Mouse (Mus musculus): Measurements from ENCODE around the gene Gm10644.
A peak's percentile ranks its signal among the peaks of the same experiment; 100 is the strongest.
"Not testable (repeated sequence)": the region's sequence is repeated elsewhere in the genome, so short reads cannot be mapped to it uniquely, and the experiment has no call there.

The Gm10644 gene

DNA sequence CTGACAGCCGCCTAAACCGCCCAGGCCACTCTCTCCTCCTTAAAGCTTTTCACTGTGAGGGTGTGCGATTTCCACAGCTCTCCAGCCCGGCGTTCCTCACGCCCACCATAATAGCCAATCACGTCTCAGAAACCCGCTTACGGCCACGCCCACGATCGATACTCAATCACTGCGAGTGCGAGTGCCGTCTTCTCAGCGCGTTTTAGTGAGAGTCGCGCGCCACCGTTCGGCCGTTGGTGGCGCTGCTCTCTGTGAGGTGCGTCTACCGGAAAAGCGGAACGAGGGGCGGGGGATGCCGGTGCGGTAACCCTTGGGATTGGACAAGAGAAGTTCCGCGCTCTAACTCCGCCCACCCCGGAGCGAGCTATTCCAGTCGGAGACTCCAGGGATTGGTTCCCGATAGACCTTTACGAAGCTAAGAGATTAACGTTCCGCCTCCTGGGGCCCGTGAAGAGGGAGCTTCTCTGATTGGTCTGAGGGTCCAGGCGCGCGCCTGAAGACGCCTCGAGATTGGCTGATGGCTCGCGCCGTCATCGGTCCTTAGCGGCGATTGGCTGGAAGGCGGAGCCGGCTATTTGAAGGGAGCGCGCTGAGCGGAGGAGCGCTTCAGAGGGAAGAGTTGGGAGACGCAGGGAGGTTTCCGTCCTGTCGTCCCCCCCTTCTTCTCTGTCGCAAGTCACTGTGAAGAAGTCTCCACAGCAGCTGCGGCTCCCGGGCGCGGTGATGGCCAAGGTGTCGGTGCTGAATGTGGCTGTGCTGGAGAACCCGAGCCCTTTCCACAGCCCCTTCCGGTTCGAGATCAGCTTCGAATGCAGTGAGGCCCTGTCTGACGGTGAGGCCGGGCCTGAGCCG lies at the start of gene Gm10644, which contains the start of gene Asf1b:
TSS of gene Gm10644 (minus strand) at position 100 of the 852 bp plus-strand sequence.
TSS of gene Asf1b (plus strand) at position 402 of the 852 bp plus-strand sequence.
- DNase-seq (ENCODE audit: low spot score), result peak; percentile 99

GRCm38 (mm10) chr8:84004533-84005201 lies 49.7 kb upstream of the Gm10644 start:
- DNase-seq (ENCODE audit: low spot score), result peak; percentile 87

DNA sequence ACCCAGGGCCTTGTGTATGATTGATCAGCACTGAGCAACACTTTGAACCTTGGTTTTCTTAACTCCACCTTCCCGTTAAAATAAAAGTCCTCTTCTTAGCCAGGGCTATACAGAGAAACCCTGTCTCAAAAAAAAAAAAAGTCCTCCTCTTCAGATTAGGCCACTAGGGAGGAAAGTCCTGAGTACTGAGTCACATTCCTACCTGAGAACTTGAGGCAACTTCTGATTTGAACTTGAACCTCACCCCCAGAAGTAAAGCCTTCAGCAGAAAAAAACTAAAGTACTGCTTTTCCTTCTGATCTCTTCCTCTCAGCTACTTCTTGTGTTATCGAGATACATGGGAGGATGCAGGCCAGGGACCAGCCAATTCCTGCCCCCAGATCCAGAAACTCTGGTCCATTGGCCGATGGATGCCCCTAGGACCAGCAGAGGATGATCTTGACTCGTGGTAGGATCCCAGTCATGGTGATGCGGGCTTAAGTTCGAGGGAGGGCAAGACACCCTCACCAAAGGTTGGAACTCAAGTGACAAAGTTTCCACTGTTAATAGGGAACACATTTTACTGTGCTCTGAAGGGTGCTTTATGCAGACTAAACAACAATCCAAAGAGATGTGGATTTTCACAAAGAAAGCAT lies 48.7 kb upstream of the Gm10644 start:
- DNase-seq (ENCODE audit: low spot score), result no peak

DNA sequence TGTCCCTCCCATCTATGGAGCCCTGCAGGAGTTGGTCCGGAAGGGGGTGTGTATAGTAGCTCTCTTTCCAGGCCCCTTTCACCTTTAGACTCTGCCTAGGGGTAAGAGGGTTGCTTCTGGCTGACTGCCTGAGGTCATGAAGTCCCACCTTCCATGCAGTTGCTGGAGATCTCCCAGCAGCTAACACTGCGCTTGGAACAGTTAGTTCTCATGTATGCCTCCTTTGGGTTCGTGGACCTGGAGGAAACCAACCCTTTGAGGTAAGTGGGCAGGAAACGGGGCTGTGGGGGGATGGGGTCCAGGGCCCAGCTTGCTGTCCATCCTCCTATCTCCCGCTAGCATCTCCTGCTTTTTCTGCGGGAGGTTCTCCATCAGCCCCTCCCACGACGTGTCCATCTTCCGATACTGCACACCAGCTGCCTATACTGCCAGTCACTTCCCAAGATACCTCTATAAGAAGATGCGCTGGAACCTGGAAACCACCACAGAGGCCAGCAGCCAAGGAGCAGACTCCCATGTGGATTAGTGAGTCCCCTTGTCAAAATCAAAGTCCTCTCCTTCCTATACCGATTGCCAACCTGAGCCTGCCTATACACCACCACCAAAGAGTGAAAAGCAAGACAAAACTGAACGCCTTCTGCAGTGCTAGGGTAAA lies 48.1 kb upstream of the Gm10644 start:
- DNase-seq (ENCODE audit: low spot score), result no peak

DNA sequence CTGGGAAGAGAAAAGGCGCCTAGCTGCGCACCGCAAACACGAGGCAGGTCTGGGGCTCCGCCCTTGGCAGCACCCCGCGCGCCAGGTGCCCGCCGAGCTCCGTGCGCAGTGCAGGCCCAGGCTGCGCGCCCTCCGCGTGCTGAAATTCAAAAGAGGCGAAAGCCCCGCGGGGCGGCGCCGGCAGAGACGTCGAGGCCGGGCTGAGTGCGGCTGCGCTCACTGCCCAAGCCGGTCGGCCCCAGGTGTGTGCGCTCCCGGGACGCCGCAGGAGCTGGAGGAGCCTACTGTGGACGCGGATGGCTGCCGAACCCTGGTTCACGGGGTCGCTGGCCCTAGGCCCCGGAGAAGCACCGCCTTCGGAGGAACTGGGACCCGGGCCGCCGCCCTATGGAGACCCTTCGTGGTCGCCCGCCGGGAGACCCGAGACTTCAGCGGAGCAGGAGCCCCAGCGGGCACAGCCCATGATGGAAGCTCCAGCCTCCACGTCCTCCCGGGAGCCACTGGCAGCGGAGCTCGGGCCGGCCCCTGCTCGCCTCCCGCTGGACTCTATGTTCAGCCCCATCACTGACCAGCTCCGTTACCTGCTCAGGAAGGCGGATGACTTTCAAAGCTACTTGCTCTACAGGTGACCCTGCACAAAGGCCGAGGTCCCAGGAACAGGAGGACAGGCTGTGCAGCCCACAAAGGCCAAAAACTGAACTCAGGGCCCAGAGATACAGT lies 46.4 kb upstream of the Gm10644 start, which contains the start of gene 1700067K01Rik:
TSS of gene 1700067K01Rik (plus strand) at position 222 of the 720 bp plus-strand sequence.
- DNase-seq (ENCODE audit: low spot score), result no peak

DNA sequence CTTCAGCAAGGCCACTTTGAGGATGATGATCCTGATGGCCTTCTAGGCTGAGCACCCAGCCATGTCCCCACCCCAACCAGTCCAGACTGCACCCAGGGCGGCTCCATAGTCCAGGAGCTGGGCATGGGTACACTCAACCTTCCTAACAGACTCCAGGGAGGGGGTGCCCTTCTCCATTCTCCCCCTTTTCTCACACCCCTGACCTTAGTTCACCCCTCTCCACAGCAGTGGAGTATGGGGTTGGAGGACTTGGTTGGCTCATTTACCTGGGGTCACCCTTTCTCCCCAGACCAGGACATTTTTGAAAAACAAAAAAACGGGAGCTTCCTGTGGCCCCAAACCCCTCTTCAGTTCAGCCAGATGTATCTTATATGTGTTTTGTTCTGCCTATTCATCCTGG lies 44.8 kb upstream of the Gm10644 start:
- DNase-seq (ENCODE audit: low spot score), result no peak

DNA sequence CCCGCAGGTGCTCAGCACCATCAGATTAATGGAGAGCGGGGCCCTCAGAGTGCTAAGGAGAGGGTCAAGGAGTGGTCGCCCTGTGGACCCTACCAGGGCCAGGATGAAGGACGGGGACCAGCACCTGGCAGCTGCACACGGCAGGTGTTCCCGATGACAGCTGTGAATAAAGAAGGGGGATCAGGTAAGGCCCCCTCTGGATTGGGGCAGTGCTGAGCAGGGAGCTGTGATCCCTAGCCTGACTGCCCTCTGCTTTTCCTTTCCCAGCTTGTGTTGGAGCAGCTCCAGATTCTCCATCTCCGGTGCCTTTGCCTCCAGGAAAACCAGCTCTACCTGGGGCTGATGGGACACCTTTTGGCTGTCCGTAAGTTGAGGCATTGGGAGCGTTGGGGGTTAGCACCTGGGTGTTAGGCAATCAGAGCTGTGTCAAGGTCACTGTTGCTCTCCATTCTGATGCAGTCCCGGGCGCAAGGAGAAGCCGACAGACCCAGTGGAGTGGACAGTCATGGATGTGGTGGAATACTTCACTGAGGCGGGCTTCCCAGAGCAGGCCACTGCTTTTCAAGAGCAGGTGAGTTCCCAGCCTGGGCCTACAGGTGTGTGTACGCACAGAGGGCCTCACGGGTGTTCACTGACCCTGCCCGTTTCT lies 44.2 kb upstream of the Gm10644 start:
- no peak for DNase-seq (ENCODE audit: low spot score)

GRCm38 (mm10) chr8:83998231-83999056 lies 43.4 kb upstream of the Gm10644 start:
- no peak for DNase-seq (ENCODE audit: low spot score)

DNA sequence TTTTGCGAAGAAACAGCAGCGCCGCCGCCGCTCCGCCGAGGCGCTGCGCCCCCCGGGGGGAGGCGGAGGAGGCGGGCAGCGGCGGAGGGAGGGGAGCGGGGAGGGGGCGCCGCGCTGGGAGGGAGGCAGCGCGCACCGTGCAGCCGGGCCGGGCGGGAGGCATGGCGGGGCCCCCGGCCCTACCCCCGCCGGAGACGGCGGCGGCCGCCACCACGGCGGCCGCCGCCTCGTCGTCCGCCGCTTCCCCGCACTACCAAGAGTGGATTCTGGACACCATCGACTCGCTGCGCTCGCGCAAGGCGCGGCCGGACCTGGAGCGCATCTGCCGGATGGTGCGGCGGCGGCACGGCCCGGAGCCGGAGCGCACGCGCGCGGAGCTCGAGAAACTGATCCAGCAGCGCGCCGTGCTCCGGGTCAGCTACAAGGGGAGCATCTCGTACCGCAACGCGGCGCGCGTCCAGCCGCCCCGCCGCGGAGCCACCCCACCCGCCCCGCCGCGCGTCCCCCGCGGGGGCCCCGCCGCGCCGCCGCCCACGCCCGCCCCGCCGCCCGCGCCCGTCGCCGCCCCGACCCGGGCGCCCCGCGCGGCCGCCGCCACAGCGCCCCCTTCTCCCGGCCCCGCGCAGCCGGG lies 42.6 kb upstream of the Gm10644 start, which contains the start of gene Samd1:
TSS of gene Samd1 (plus strand) at position 162 of the 631 bp plus-strand sequence.
- DNase-seq (ENCODE audit: low spot score), result no peak

GRCm38 (mm10) chr8:83996567-83997505 lies 41.8 kb upstream of the Gm10644 start:
- DNase-seq (ENCODE audit: low spot score), result peak; percentile 67

- no peak for DNase-seq (ENCODE audit: low spot score)
These were observed 41.0 kb upstream of the Gm10644 start for GRCm38 (mm10) chr8:83995973-83996372.

- no peak for DNase-seq (ENCODE audit: low spot score)
These were observed 39.0 kb upstream of the Gm10644 start for GRCm38 (mm10) chr8:83994030-83994429.

DNA sequence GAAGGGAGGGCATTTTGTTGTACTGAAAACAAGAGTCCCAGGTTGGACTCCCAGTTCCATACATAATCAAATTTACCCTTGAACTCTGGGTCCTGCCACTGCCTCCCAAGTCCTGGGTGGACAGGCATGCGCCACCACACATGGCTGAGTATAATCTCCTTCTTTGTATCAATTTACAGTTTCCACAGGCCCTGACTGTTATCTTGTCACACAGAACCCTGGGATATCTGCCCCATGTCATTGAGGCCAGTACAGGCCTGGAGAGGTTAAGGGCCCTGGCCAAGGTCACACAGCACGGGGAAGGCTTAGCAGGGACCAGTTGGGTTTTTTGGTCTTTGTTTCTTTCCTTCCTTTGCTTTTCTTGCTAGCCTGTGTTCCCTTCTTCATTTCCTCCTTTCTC lies 37.5 kb upstream of the Gm10644 start:
- no peak for DNase-seq (ENCODE audit: low spot score)

GRCm38 (mm10) chr8:83990170-83990569 lies 35.2 kb upstream of the Gm10644 start:
- DNase-seq (ENCODE audit: low spot score), result no peak

DNA sequence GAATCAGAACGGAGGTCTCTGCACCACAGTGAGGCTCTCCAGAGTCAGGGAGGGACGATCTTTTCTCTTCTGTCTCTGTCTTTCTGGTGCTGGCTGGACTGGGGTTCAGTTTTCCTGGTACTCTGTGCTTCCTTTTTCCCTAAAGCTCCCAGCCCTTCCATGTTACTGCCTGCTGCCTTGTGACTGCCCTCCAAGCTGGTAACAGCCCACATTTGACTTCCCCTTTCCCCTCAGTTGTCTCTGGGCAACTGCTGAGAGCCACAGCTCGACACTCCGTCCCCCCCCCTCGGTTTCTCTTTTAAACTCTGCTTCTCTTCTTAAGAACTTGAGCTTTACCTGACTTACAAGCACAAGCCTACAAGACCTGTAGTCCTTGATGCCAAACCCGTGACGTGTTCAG lies 34.2 kb upstream of the Gm10644 start:
- DNase-seq (ENCODE audit: low spot score), result no peak

DNA sequence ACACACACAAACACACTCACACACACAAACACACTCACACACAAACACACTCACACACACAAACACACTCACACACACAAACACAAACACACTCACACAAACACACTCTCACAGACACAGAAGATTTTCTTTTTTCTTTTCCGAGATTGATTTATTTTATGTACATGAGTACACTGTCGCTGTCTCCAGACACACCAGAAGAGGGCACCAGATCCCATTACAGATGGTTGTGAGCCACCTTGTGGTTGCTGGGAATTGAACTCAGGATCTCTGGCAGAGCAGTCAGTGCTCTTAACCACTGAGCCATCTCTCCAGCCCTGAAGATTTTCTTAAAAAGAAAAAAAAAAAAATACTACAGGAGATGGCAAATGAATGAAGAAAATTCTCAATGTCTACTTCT lies 28.2 kb upstream of the Gm10644 start:
- not testable (repeated sequence) for DNase-seq (ENCODE audit: low spot score)

GRCm38 (mm10) chr8:83982449-83982848 lies 27.4 kb upstream of the Gm10644 start:
- no peak for DNase-seq (ENCODE audit: low spot score)

DNA sequence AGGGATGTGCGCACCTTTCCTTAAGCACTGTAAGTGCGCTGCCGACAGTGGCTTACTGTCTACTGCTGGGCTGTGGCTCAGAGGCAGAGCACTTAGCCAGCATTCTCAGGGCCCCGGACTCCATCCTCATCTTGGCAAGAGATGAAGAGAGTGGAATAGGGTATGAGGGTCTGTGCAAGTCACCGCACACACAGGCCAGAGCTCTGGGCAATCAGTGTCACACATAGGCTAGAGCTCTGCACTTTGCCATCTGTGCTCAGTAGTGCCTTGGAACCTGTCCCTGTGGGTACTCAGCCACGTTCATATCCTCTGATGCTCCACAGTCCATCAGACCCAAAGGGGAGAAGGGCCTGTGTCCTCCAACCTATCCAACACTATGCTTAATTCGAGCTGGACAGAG lies 26.5 kb upstream of the Gm10644 start:
- DNase-seq (ENCODE audit: low spot score), result no peak

All from left cerebral cortex, adult 11 months (tissue).